Mouse (Mus musculus) MN1 (cell line): ENCODE results near the gene Fgfr2.

Experiments
- DNase-seq: peaks from one replicate; pipeline ENCODE4 v3.0.0-alpha.2; 2016; ENCODE audit warnings: low spot score

Fgfr2 gene

DNA sequence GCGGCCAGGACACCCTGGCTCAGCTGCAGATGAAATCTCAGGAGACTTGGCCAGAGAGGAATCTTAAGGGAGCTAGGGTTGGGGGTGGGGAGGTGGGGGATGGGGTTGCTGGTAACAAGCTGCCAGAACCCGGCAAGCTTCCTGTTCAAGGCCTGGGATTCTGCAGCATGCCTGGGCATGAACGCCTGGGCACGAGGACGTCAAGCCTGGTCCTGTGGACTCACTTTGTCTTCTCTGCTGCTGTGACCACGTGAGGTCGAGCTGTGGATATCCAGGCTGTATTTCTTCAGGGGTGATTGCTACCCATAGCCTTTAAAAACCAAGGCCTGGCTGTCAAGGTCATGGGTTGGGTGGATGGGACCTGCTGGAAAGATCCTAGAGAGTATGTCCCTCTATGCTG, 117.4 kb downstream of the Fgfr2 start:
- DNase-seq: peak; percentile 30

DNA sequence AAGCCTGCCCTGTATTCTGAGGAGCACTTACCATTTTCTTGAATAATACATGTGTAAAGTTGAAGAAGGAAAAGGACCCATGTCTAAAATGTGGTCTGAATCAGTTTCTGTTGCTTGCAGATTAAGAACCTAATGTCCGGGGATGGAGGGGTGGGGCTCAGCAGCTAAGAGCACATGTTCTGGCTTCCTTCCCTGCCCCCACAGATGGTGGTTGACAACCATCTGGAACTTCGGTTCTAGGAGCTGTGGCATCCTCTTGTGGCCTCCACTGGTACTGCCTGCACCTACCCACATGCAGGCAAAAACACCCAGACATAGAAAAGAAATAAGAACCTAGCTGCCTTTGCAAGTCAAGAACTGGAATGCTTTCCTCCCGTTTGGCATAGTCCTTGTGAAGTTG, 119.7 kb downstream of the Fgfr2 start:
- peak; percentile 80 for DNase-seq

DNA sequence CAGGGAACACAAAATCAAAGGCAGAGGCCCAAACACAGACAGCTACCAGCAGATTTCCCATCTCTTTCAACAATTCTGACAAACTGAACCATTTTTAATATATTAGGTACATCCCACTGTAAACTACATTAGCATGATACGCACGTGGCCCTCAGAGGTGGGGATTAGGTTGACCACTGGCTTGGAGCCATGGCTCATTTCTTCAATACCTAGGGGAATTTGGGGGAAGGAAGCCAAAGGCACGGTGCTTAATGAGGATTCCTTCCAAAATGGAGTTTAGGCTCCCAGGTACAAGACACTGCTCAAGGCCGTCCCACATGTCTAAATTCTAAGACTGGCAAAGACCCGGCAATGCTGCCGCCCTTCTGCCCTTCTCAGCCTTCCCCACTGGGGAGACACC, 120.9 kb downstream of the Fgfr2 start:
- DNase-seq: no peak

DNA sequence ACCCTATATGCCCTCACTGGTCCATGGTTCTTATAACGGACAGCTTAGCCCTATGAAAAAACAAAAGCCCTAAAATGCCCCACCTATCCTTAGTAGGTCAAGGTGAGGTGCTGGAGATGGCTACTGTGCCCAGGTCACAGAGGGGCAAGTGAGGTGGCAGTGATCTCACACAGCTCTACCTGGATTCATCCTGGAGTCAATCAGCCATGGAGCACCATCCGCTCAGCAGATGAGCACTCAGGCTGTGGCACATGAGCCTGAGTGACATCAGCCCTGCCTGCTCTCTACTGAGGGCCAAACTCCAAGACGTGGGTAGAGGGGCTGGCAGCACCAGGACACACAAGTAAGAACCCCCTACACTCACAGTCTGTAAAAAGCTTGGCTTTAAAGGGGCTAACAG, 121.8 kb downstream of the Fgfr2 start:
- DNase-seq: no peak

DNA sequence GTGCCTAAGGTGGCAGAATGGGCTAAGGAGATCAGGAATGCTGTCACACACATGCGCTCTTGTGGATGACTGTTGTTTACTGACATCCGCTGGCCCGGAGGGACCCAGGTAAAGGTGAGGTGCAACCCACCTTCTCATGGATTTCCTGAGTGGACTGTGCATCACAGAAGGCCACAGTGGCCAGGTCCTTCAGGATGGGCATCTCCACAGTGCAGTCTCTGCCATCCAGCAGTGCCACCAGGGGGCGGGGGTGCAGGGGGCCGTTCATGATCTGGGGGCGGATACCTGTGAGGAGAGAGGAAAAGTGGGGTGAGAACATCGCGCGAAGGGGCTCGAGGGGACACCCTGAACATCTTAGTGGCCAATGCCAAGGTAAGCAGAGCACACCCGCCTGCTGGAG, 124.1 kb downstream of the Fgfr2 start:
- no peak for DNase-seq

DNA sequence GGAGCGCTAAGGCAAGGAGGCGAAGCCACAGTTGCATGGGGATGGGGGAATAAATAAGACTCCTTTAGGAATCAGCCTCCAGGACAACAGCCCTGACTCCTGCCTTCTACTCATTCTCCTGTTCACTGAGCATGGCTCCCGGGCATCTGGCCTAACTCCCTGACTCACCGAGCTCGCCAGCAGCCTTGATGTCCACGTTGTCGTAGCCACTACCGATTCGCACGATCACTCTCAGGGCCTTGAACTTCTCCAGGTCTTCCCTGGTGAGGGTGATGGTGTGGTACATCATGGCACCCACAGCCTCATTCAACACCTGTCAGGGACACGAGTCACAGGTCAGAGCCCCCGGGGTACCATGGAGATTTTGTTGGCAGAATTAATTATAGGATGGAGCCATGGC, 124.5 kb downstream of the Fgfr2 start:
- no peak for DNase-seq

DNA sequence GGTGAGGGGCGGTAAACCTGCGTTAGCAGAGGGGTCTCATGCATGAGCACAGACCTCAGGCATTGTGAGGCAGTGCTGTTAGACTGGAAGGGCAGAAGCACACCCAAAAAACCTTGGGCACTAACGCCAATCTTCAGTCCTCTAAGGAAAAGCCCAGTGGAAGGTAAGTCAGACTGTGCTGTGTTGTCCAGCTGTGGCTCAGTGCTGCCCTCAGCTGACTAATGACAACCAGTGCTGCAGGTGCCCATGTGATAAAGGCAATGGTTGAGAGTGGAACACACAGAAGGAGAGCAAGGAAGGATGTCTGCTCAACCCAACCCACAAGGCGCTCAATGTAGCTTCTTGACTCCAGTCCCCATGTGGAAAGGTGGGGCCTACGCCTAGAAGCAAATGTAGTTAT, 126.8 kb downstream of the Fgfr2 start:
- DNase-seq: peak; percentile 17

DNA sequence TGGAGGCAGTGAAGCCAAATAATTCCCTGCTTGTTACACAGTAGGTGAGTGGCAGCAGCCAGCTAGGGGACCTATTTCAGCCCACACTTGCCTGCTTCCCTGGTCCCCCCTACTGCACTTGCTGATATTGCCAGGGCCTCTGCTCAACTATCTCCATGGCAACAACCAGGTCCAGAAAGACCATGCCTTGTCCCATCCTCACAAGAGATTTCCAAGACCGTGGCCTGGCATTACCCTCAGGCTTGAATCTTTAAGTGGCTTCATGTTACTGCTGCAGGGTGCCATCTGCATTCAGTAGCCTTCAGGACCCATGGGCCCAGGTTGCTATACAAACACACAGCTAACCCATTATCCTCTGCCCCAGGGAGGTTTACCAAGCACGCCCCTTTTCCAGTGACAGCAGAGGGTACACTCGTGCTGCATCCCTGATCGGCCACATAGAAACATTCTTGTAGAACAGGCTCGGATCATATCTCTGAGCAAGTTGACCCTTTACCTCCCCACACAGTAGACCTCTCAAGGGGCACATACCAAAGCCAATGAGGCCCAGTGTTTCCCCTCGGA, 128.4 kb downstream of the Fgfr2 start:
- DNase-seq: no peak

DNA sequence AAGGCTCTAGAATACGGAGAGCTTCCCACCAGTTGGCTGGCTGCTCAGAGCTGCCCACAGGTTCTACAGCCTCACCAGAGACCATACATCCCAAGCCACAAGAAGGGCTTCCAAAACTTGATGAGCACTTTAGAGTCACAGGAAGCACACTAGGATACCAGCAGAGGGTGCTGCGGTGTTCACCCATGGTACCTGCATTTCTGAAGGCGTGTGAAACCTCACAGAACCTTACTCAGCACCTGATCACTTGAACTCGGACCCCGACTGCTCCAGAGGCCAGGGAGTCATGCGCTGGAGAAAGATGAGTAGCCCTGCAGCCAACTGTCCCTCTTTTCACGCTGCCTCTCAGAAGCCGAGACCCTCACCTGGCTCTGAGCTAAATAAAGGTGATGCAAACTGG, 129.0 kb downstream of the Fgfr2 start:
- DNase-seq: no peak

DNA sequence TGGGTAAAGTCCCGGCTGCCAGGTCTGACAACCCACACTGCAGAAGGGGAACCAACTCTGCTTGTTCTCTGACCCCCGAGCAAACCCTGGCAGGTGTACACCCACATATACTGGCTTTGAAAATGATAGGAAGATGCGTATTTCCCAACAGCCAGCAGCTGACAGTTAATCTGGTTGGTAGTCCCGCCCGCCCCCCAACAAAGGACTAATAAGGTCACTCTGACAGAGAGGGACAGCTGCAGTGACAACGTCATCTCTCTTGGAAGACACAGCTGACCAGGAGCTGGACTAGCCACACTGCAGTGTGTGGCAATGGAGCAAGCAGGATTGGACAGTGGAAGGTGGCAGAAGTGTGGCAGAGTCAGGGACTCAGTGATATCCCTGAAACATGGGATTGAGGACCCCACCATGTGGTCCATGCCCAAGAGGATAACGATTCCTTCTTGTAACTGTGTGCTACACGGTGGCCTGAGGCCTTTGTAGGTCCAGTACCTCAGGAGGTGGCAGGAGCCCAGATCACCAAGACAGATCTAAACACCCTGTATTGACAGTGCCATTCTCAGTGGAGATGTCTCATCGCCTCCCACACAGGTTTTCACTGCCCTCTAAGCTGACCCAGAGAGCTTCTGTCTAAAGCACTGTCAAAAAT, 130.1 kb downstream of the Fgfr2 start:
- no peak for DNase-seq

DNA sequence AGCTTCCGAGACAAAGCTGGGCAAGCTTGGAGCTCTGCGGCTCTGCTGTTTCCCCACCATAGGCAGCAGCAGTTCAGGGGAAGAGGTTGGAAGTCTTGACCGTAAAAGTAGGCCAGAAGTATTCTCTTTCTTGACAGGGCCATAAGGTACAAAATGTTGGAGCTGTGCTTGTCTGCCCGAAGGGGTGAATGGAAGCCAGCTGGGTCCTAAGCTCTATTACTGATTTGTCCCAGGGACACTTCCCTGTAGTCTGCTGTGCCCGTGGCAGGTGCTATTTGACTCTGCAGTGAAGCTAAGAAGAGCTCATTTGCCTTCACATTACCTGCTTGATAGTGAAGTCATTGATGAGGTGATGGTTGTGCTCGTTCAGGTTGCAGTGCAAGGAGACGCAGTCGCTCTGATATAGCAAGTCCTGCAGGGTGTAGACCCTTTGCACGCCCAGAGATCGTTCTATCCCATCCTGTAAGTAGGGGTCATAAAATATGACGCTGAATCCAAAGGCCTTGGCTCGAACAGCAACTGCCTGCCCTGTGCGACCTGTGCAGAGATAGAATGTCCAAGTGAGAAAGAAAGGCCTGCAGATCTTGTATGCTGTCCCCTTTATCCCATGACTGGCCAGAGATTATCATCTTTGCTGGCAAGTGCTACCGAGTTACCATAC, 131.8 kb downstream of the Fgfr2 start:
- DNase-seq: no peak

DNA sequence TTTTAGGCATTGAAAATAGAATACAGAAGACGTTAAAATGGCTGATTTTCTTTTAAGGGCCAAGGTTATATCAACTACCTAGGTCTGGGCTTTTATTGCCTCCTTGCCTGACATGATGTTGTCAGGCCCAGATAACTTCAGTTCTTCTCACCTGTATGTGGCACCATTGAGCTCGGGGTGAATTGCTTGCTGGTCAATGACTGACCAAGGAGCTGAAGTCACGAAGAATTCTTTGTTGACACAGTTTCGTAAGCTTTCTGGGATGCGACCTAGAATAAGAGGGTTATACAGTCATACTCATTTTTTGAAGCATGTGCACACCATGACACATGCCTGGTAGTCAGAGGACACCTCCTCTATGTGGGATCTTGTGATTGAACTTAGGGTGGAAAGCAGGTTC, 133.3 kb downstream of the Fgfr2 start:
- DNase-seq: no peak

DNA sequence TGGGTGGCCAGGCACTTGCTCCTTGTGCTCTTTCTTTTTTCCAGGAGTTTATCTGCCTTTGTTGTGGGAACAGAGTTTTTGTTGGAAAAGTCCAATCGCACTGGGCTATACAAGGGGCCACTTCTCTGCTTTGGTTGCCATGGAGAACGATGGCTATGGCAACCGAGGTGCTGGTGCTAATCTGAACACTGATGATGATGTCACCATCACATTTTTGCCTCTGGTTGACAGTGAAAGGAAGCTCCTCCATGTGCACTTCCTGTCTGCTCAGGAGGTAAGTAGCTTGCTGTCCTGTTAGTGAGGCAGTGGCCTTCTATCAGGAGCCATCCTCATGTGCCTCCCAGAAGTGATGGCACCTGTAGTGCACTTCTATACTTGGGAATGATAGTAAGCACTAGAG, 140.5 kb downstream of the Fgfr2 start:
- DNase-seq: peak; percentile 23

DNA sequence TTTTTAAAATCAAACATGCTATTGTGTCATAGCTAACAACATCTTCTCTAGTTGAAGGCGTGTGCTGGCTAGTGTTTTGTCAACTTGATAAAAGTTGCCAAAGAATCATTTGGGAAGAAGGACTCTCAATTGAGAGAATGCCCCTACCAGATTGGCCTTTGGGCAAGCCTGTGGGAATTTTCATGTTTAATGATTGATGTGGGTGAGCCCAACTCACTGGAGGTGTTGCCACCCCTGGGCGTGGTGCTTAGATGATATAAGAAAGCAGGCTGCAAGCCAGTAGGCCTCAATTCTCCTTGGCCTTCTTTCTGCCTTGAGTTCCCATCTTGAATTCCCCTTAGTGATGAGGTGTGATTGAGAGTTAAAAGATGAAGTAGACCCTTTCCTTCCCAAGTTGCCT, 145.2 kb downstream of the Fgfr2 start:
- DNase-seq: no peak

DNA sequence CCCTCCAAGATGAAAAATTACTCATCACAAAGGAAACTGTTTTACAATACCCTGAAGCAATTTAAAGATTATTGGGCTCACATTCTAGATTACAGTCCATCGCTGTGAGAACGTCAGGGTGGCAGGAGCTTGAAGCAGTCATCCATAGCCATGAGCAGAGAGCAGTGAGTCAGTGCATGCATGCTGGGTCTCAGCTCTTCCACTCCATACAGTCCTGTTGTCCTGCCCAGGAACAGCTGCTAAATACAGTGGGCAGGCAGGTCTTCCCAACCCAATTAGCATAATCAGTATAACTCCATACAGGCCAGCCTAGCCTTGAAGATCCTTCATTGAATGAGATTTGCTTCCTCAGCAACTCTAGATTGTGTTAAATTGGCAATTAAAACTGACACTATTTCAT, 147.1 kb downstream of the Fgfr2 start:
- no peak for DNase-seq

DNA sequence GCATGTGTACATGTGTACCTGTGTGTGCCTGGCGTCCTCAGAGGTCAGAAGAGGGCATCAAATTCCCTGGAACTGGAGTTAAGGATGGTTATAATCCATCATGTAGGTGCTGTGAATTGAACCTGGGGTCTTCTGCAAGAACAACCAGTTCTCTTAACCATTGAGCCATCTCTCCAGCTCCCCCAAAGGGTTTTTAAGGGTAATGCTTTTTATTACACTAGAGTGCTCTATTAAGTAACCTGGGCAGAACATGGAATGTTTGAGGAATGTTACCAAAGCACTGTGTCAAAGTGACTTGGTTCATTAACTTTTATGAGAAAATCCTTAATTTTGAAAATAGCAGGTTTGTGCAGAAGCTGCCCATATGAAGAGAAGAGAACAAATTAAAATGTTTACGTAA, 151.1 kb downstream of the Fgfr2 start:
- no peak for DNase-seq

DNA sequence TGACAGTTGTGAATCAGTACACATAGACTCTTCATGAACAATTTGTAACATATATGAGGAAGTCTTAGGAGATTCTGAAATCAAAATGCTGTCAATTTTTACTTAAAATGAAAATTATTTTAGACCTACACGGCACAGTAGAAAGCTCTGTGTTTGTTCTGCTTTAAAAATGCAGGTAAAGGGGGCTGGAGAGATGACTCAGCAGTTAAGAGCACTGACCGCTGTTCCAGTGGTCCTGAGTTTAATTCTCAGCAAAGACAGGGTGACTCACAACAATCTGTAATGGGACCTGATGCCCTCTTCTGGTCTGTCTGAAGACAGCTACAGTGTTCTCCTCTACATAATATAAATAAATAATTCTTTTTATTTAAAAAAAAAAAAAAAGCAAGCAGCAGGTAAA, 157.4 kb downstream of the Fgfr2 start:
- no peak for DNase-seq

DNA sequence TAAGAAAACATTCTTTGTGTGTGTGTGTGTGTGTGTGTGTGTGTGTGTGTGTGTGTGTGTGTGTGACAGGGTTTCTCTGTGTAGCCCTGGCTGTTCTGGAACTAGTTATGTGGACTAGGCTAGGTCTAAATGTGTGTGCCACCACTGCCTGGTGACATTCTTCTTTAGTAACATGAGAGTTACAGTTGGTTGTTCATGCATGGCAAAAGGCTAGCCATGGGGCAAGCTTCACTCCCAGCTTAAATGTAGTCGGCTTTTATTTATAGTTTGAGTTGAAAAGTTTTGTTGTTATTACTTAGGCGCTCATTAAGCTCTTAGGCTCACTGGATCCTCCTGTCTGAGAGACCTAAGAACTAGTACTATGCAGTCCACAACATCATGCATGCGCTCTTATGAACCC, 158.8 kb downstream of the Fgfr2 start:
- no peak for DNase-seq

DNA sequence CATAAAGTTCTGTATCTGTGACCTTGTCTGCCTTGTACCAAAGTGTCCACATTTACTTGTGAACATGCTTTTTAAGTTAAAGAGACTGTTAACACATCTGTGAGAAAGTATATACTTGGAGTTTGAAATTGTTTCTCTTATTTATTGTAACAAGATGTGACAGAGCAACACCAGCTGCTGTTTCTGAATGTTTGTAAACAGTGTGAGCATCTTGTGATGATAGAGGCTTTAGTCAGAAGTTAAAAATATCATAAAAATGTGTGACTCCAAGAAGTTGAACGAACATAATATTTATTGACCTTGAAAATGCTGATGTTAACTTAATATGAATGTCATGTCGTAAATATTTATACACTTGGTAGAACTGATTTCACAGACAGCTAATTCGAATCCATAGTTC, 172.5 kb downstream of the Fgfr2 start:
- no peak for DNase-seq

DNA sequence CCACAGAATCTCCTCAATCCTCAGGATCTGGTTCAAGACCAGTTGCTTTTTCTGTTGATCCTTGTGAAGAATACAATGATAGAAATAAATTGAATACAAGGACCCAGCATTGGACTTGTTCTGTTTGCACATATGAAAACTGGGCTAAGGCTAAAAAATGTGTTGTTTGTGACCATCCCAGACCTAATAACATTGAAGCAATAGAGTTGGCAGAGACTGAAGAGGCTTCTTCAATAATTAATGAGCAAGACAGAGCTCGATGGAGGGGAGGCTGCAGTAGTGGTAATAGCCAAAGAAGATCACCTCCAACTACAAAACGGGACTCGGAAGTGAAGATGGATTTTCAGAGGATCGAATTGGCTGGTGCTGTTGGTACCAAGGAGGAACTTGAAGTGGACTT, 173.2 kb downstream of the Fgfr2 start:
- no peak for DNase-seq

DNA sequence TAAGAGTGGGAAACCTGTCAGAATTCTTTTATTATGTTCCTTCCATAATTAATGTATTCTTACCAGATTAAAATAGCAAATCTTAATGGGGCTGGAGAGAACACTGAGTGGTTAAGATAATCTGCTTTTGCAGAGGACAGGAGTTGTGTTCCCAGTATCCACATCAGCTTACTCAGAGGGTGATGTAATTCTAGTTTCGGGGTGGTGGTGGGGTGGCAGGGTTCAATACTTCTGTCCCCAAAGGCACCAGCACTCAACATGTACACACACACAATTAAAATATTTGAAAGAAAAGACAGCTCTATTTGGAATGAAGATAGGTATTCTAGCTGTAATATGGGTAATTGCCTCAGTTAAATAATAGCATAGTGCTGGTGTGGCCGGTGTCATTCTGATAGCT, 182.6 kb downstream of the Fgfr2 start:
- no peak for DNase-seq

DNA sequence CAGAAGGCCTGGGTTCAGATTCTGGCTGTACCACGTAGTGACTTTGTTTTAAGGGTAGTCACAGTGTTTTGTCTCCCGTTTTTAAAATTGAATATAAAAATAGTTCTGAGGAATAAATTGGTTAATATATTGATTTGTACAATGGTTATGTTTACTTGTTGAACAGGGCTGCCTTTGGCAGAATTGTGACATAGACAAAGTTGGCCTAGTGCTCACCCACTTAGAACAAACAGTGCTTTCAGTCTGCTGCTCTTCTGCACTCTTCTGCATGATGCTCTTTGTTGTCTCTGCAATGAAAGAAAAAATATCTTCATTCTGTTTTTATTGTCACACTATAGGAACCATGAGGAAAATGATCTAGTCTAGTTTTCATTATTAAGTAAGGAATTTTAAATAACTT, 184.0 kb downstream of the Fgfr2 start:
- no peak for DNase-seq

DNA sequence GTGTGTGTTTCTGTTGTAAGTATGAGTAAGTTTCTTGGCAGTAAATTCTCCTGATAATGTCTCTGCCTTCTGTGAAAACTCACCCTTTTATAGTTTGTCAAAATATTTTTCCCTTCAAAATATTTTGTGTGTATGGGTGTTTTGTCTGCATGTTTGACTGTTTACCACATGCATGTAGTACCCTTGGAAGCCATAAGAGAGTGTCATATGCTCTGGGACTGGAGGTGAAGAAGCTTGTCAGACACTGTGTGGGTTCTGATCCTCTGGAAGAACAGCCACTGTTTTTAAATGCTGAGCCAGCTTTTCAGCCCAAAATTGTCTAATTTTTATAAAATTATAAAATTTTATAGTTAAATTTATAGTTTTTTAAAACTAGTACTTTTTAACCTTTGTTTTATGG, 188.4 kb downstream of the Fgfr2 start:
- no peak for DNase-seq

DNA sequence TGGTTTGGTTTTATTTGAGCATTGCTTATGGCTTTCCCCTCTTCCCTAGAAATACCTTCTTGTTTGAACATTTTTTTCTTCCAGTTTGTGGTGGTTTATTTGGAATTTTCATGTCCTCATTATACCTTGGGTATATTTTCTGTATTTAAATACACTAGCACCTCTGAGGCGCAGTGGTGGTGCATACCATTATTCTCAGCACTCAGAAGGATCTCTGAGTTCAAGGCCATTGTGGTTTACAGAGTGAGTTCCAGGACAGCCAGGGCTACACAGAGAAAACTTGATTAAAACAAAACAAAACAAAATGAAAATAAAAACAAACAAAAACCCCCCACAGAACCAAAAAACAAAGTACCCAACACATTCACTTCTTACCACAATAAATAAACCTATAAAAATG, 189.8 kb downstream of the Fgfr2 start:
- no peak for DNase-seq
